Mouse (Mus musculus): ENCODE measurements at regions not wholly inside any gene's neighbourhood (a gene's known extent, or its start where the extent isn't known, plus 50 kb on each side); places are given as distances from the start of the nearest gene placed in this dataset.

DNA sequence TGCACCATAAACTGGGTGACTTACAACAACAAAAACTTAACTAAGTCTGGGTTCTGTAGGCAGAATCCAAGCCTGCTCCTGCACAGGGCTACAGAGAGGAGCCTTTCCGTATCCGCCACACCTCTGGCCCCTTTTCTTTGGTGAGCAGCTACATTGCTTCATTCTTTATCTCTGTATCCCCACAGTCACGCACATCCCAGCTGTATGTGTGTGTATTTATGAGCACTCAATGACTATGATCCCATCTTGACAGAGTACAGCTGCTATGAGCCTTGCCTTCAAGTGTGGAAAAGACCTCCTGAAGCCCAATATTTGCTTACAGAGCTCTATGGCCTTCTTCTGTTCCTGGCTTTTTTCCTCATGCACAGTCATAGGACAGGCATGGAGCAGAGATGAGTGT, 212.1 kb upstream of the Tcerg1l start:
- no peaks in the 10 kb centered on the region for H3K9me3 ChIP-seq (ENCODE audit: control insufficient read depth, insufficient read depth, low read depth, low read length)
- no peak overlapping the region for H3K4me3 ChIP-seq (ENCODE audit: insufficient read depth in 1 of 2, low read depth in 1 of 2, low read length in 2 of 2, poor library complexity in 1 of 2, severe bottlenecking in 1 of 2)
- no peaks in the 10 kb centered on the region for H3K4me1 ChIP-seq (ENCODE audit: control insufficient read depth in 2 of 2, insufficient read depth in 2 of 2, low read length in 2 of 2, poor library complexity in 1 of 2)
- TF ChIP-seq MAFK (IDR thresholded peaks at IDR 0.05; ENCODE audit: insufficient read depth, low read depth, low read length) = no peak
- TF ChIP-seq CHD2 (IDR thresholded peaks at IDR 0.05; ENCODE audit: low read depth, low read length) = no peak
- no peak for TF ChIP-seq ZNF384 (IDR thresholded peaks at IDR 0.05; ENCODE audit: low read depth, low read length)
- no peak for TF ChIP-seq ZC3H11A (IDR thresholded peaks at IDR 0.05; ENCODE audit: borderline replicate concordance, low read depth, low read length)
- no peak for TF ChIP-seq HCFC1 (IDR thresholded peaks at IDR 0.05; ENCODE audit: borderline replicate concordance, insufficient read depth, low read length)
- no peaks in the 10 kb centered on the region for H3K36me3 ChIP-seq (ENCODE audit: control insufficient read depth, insufficient read depth, low read length, poor library complexity, severe bottlenecking)
- no peak overlapping the region for H3K27ac ChIP-seq (ENCODE audit: insufficient read depth, low read depth, low read length, poor library complexity, severe bottlenecking)
- no peak overlapping the region for H3K9ac ChIP-seq (ENCODE audit: insufficient read depth, low read depth, low read length, poor library complexity, severe bottlenecking)
- DNase-seq (ENCODE audit: low read depth, low spot score) = no peak
- in situ Hi-C loops (cut with MboI; ENCODE audit: low sequenced_read_pairs in 2 of 2, unreplicated experiment in 2 of 2) = no loop called here

DNA sequence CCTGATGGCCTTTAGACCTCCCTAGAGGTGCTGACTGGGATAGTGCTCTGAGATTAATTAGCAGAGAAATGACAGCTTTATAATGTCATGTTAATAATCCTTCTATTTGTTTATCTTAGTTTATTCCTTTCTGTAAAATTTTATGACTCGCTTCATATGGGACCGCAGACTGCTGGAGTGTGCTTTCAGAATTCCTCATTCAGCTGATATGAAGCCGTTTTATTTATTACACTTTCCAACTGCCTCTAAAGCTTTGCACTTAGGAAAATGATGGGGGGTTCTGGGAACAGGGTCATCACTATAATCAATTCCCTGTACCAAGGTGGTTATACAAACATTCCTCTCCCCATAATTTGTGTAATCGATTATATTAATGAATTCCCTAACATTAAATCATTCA, 211.6 kb upstream of the Tcerg1l start:
- H3K9ac ChIP-seq (ENCODE audit: insufficient read depth, low read depth, low read length, poor library complexity, severe bottlenecking) = no peak overlapping the region
- H3K9me3 ChIP-seq (ENCODE audit: control insufficient read depth, insufficient read depth, low read depth, low read length) = no peaks in the 10 kb centered on the region
- no peaks in the 10 kb centered on the region for H3K4me1 ChIP-seq (ENCODE audit: control insufficient read depth in 2 of 2, insufficient read depth in 2 of 2, low read length in 2 of 2, poor library complexity in 1 of 2)
- no peaks in the 10 kb centered on the region for H3K36me3 ChIP-seq (ENCODE audit: control insufficient read depth, insufficient read depth, low read length, poor library complexity, severe bottlenecking)
- no peak for DNase-seq (ENCODE audit: low read depth, low spot score)
- no peak overlapping the region for H3K4me3 ChIP-seq (ENCODE audit: insufficient read depth in 1 of 2, low read depth in 1 of 2, low read length in 2 of 2, poor library complexity in 1 of 2, severe bottlenecking in 1 of 2)
- no peak for TF ChIP-seq ZC3H11A (IDR thresholded peaks at IDR 0.05; ENCODE audit: borderline replicate concordance, low read depth, low read length)
- TF ChIP-seq ZNF384 (IDR thresholded peaks at IDR 0.05; ENCODE audit: low read depth, low read length) = no peak
- no peak for TF ChIP-seq MAFK (IDR thresholded peaks at IDR 0.05; ENCODE audit: insufficient read depth, low read depth, low read length)
- TF ChIP-seq CHD2 (IDR thresholded peaks at IDR 0.05; ENCODE audit: low read depth, low read length) = no peak
- TF ChIP-seq HCFC1 (IDR thresholded peaks at IDR 0.05; ENCODE audit: borderline replicate concordance, insufficient read depth, low read length) = no peak
- in situ Hi-C loops (cut with MboI; ENCODE audit: low sequenced_read_pairs in 2 of 2, unreplicated experiment in 2 of 2) = no loop called here
- no peak overlapping the region for H3K27ac ChIP-seq (ENCODE audit: insufficient read depth, low read depth, low read length, poor library complexity, severe bottlenecking)

DNA sequence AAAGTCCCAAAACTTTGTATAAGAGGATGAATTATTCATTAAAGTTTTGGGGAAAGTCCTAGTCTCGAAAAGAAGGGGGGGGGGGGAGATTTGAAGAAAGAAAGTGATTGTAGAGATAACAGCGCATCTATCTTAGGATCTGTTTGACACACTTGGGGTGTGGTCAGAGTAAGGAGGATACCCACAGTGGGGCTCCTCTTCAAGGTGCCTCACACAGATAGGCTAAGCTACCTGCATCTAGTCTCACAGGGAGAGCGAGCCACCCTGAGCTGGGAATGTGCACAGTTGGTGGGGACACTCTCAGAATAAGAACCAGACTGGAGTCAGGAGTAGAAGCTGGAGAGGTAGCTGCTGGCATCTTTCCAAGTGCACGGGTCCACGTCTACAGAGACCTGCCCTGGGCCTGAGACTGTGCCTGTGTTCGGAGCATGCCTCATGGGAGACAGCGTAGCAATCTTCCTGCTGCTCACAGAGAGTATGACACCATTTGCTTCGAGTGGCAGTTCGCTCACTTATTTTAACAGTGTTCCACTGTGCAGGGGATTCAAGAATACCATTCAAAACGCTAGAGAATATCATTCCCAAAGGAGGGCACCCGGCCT, 208.9 kb upstream of the Tcerg1l start:
- Histone ChIP-seq H3K4me1 (ENCODE audit: control insufficient read depth in 2 of 2, insufficient read depth in 2 of 2, low read length in 2 of 2, poor library complexity in 1 of 2) (no peaks in the 10 kb centered on the region), H3K27ac (ENCODE audit: insufficient read depth, low read depth, low read length, poor library complexity, severe bottlenecking) (no peak overlapping the region), H3K36me3 (ENCODE audit: control insufficient read depth, insufficient read depth, low read length, poor library complexity, severe bottlenecking) (no peaks in the 10 kb centered on the region), H3K9me3 (ENCODE audit: control insufficient read depth, insufficient read depth, low read depth, low read length) (no peaks in the 10 kb centered on the region), H3K4me3 (ENCODE audit: insufficient read depth in 1 of 2, low read depth in 1 of 2, low read length in 2 of 2, poor library complexity in 1 of 2, severe bottlenecking in 1 of 2) (no peak overlapping the region), H3K9ac (ENCODE audit: insufficient read depth, low read depth, low read length, poor library complexity, severe bottlenecking) (no peak overlapping the region)
- TF ChIP-seq HCFC1 (IDR thresholded peaks at IDR 0.05; ENCODE audit: borderline replicate concordance, insufficient read depth, low read length) = no peak
- no peak for TF ChIP-seq ZNF384 (IDR thresholded peaks at IDR 0.05; ENCODE audit: low read depth, low read length)
- no peak for TF ChIP-seq MAFK (IDR thresholded peaks at IDR 0.05; ENCODE audit: insufficient read depth, low read depth, low read length)
- TF ChIP-seq CHD2 (IDR thresholded peaks at IDR 0.05; ENCODE audit: low read depth, low read length) = no peak
- in situ Hi-C loops (cut with MboI; ENCODE audit: low sequenced_read_pairs in 2 of 2, unreplicated experiment in 2 of 2) = no loop called here
- DNase-seq (ENCODE audit: low read depth, low spot score) = no peak

DNA sequence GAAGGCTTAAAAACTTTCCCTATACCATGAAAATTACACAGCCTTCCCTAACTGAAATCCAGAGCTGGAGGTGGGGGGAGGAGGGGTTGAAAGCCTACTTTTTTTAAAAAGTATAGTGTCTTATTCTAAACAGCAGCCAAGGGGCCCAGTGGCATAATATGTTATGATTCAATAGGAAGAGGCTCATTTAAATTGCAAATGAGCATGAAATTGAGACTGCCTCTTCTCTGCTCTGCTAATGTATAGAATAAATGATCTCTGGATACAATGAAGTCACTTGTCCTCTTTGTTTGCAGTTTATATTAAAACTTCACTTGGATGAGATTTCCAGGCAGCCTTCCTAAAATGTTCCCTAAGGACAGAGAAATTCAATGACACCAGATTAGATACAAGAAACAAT, 208.4 kb upstream of the Tcerg1l start:
- Histone ChIP-seq H3K9me3 (ENCODE audit: control insufficient read depth, insufficient read depth, low read depth, low read length) (no peaks in the 10 kb centered on the region), H3K4me3 (ENCODE audit: insufficient read depth in 1 of 2, low read depth in 1 of 2, low read length in 2 of 2, poor library complexity in 1 of 2, severe bottlenecking in 1 of 2) (no peak overlapping the region), H3K36me3 (ENCODE audit: control insufficient read depth, insufficient read depth, low read length, poor library complexity, severe bottlenecking) (no peaks in the 10 kb centered on the region), H3K4me1 (ENCODE audit: control insufficient read depth in 2 of 2, insufficient read depth in 2 of 2, low read length in 2 of 2, poor library complexity in 1 of 2) (no peaks in the 10 kb centered on the region), H3K27ac (ENCODE audit: insufficient read depth, low read depth, low read length, poor library complexity, severe bottlenecking) (no peak overlapping the region), H3K9ac (ENCODE audit: insufficient read depth, low read depth, low read length, poor library complexity, severe bottlenecking) (no peak overlapping the region)
- in situ Hi-C loops (cut with MboI; ENCODE audit: low sequenced_read_pairs in 2 of 2, unreplicated experiment in 2 of 2) = no loop called here
- no peak for TF ChIP-seq ZNF384 (IDR thresholded peaks at IDR 0.05; ENCODE audit: low read depth, low read length)
- no peak for DNase-seq (ENCODE audit: low read depth, low spot score)

DNA sequence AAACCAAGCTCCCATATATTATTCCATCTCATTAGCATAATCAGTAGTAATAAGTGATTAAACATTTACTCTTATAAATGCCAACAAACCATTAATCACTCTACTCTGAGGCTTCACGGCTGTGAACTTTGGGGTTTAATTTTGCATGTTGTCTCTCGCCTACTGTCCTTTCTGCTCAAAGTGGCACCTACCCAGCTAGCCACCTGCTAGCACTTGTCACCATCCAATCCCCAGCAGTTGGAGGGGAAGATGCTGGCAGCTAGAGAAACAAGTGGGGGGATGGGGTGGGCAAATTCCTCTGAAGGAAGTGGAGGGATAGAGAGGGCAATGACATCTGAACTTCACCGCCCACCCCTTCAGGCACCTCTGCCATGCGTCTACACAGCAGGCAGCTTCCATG, 204.2 kb upstream of the Tcerg1l start:
- no peak overlapping the region for H3K27ac ChIP-seq (ENCODE audit: insufficient read depth, low read depth, low read length, poor library complexity, severe bottlenecking)
- no peaks in the 10 kb centered on the region for H3K9me3 ChIP-seq (ENCODE audit: control insufficient read depth, insufficient read depth, low read depth, low read length)
- H3K4me1 ChIP-seq (ENCODE audit: control insufficient read depth in 2 of 2, insufficient read depth in 2 of 2, low read length in 2 of 2, poor library complexity in 1 of 2) = no peaks in the 10 kb centered on the region
- TF ChIP-seq ZNF384 (IDR thresholded peaks at IDR 0.05; ENCODE audit: low read depth, low read length) (no peak), MAFK (IDR thresholded peaks at IDR 0.05; ENCODE audit: insufficient read depth, low read depth, low read length) (no peak), ZC3H11A (IDR thresholded peaks at IDR 0.05; ENCODE audit: borderline replicate concordance, low read depth, low read length) (no peak), HCFC1 (IDR thresholded peaks at IDR 0.05; ENCODE audit: borderline replicate concordance, insufficient read depth, low read length) (no peak), CHD2 (IDR thresholded peaks at IDR 0.05; ENCODE audit: low read depth, low read length) (no peak)
- no peaks in the 10 kb centered on the region for H3K36me3 ChIP-seq (ENCODE audit: control insufficient read depth, insufficient read depth, low read length, poor library complexity, severe bottlenecking)
- H3K9ac ChIP-seq (ENCODE audit: insufficient read depth, low read depth, low read length, poor library complexity, severe bottlenecking) = no peak overlapping the region
- no peak overlapping the region for H3K4me3 ChIP-seq (ENCODE audit: insufficient read depth in 1 of 2, low read depth in 1 of 2, low read length in 2 of 2, poor library complexity in 1 of 2, severe bottlenecking in 1 of 2)
- in situ Hi-C loops (cut with MboI; ENCODE audit: low sequenced_read_pairs in 2 of 2, unreplicated experiment in 2 of 2) = no loop called here
- DNase-seq (ENCODE audit: low read depth, low spot score) = no peak
